Mouse (Mus musculus) adrenal gland, postnatal 4 days (tissue): ENCODE results near the gene Irf9. TPM values are rescaled to one million over a fixed set of nuclear protein-coding genes. Genes with fewer than 3 reads are reported as not detected.

Experiments used
- DNase-seq, 2 experiments: peaks; one replicate each; pipeline ENCODE4 v3.0.0; 2021 to 2022; ENCODE audit warnings: low spot score in 2 of 2, mixed read lengths in 2 of 2
- total RNA-seq, 2 experiments: library from RNA; stranded (reverse); gene quantifications; 2 replicates each; pipeline ENCODE4 v1.2.3; 2021

Gene Irf9
- total RNA-seq, 2 experiments from 2014 or later = 19.1 to 19.9 TPM

GRCm38 (mm10) chr14:55605743-55606459 lies 2.5 kb downstream of the Irf9 start:
- DNase-seq = no peak

- DNase-seq = no peak
Measured at GRCm38 (mm10) chr14:55608339-55608738, 5.0 kb downstream of the Irf9 start.

GRCm38 (mm10) chr14:55613346-55613745 lies 10.0 kb downstream of the Irf9 start:
- DNase-seq = no peak

DNA sequence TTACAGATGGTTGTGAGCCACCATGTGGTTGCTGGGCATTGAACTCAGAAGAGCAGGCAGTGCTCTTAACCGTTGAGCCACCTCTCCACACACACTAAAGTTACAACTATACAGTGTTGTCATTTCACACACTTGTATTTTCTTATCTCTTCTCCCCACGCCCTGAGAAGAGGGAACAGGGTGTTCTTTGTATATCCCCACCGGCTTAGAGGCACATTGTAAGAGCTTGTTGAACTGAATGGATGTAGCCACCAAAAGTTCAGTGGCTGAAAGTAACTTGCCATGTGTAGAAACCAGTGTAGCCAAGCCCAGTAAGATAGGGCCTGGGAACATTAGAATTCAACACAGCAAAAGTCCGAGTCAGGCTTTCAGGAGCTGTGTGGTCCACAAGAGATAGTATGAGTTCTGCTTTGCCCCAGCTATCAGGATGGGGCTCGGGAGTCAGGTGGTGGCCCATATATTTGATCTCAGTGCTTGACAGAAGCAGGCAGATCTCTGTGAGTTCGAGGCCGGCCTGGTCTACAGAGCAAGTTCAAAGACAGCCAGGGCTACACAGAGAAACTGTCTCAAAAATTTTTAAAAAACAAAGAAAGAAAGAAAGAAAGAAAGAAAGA lies 11.3 kb downstream of the Irf9 start:
- DNase-seq = no peak

- DNase-seq = no peak
Measured at GRCm38 (mm10) chr14:55615876-55616275, 12.5 kb downstream of the Irf9 start.

DNA sequence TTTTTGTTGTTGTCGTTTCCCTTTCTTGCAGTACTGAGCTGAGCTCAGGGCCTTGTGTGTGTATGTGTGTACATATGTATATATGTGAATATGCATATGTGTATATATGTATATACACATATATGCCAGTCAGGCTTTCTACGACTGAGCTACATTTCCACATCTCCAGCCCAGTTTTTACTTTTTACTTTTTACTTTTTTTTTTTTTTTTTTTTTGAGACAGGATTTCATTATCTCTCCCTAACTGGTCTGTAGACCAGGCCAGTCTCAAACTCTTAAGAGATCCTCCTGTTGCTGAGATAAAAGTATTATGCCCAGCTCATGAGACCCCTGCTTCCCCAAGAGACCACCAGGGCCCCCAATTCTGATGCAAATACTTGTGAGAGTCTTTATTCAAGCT lies 13.5 kb downstream of the Irf9 start:
- no peak for DNase-seq

DNA sequence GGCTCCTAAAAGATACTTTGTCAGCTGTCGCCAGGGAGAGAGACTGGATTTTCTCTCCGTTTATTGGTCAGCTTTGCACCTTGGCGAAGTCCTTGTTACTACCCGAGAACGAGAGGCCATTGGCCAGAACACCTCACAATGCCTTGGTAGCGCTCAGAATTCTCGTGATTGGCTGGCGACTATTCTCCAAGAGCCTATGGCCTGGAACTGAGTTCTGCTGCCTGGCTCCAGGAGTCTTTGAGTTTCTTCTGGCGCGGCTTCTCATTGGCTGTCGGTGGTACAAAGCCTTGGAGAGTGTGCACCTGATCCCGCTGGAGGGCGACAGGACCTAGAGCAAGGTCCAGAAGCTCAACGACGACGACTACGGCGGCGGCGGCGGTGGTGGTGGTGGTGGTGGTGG lies 14.5 kb downstream of the Irf9 start, which contains the start of gene Rec8:
Rec8 (plus strand) TSS at position 216 of the 400 bp plus-strand sequence.
- no peak for DNase-seq

GRCm38 (mm10) chr14:55618486-55619195 lies 15.3 kb downstream of the Irf9 start:
- DNase-seq = no peak

GRCm38 (mm10) chr14:55628077-55628827 lies 24.9 kb downstream of the Irf9 start:
- DNase-seq = no peak

DNA sequence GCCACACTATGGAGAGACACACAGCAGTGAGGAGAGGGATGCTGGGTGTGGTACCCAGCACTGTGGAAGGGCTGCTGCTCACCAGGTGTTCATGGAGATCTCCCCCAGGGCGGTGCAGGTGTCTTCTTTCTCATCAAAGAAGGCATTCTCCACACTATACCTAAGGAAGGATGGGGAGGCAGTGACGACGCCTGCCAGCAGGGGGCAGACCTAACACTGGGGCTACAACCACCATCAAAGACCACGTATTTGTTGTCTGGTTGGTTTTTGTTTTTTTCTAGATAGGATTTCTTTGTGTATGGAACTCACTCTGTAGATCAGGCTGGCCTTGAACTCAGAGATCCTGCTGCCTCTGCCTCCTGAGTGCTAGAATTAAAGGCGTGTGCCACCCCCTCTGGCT lies 25.9 kb downstream of the Irf9 start:
- DNase-seq = no peak

- peak in 1 of 2 experiments; percentile 18 for DNase-seq
Measured at GRCm38 (mm10) chr14:55634874-55635522, 31.6 kb downstream of the Irf9 start.

DNA sequence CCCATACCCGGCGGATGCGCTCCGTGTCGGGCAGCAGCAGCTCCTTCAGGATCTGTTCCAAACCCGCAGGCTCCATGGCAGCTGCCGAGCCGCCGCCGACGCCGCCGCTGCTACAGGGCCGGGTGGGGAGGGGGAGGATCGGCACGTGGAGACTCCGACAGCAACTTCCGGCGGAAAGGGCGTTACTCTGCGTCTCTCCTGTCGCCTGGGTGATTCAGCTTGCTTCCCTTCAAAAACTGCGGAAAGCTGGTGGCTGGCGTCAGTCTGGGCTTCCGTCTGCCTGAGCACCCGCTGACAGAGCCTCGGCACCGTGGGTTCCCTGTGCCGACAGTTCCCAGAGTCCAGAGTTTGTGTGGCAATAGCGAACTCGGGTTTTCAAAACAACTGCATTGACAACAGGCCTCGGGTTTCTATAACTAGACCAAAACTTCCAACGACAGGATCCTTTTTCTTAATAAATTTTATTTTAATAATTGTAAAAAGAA lies 32.2 kb downstream of the Irf9 start, which contains the start of gene Ipo4:
Ipo4 (minus strand) TSS at position 435 of the 485 bp plus-strand sequence.
- DNase-seq = peak; percentile 62 to 80

GRCm38 (mm10) chr14:55637795-55638194 lies 34.4 kb downstream of the Irf9 start, which contains the start of gene Gm49378:
Gm49378 (minus strand) TSS chr14:55637895.
- DNase-seq = no peak

- no peak for DNase-seq
Measured at GRCm38 (mm10) chr14:55640816-55641215, 37.4 kb downstream of the Irf9 start.

- DNase-seq = no peak
Measured at GRCm38 (mm10) chr14:55641291-55641690, 37.9 kb downstream of the Irf9 start.

GRCm38 (mm10) chr14:55642679-55643059 lies 39.3 kb downstream of the Irf9 start:
- DNase-seq = no peak

GRCm38 (mm10) chr14:55643060-55643907 lies 39.9 kb downstream of the Irf9 start, which contains the start of gene Tm9sf1:
Tm9sf1 (minus strand) TSS chr14:55643806.
- peak; percentile 73 to 83 for DNase-seq

DNA sequence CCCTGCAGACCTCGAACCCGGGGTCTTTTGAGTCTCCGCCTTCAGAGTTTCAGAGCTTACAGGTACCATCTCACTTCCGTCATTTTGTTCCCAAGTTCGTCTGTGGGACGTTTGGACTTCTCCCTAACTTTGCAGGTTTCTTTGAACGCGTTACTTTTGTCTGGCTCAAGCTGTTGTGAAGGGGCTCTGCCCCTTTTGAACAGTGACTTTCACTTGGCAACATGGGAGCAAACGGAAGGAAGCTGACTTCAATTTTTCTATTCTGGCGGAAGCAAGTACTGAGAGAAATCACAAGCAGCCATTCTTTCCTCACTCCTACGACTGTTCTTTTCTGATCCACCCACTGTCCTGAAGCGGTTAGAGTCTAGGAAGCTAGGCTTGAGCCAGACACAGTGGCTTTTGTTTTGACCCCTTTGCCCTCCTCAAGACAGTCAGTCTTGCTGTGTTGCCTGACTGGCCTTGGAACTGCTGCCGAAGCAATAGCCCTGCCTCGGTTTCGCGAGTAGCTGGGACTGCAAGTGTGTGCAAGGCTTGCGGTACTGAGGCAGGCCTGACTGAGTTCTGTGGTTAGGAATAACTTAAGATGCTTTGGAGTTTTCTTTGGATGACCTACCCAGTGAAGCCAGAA lies 41.0 kb downstream of the Irf9 start:
- DNase-seq = no peak

DNA sequence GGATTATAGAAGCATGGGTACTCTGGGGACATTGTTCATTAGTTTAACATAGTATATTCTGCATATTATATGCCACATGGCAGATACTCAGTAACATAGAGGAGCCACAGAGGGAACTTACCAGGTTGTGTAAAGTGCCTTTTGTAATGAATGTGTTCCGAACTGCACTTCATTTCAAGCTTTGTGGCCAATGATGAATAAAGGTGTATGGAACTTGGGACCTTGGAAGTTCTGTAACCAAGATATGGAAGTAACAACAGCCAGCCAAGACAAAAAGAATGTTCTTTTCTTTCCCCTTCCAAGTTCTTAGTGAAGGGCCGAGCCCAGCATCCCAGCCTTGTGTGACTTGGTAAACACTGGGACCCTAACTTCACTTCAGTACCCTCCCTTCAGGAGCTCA lies 46.5 kb downstream of the Irf9 start, which contains the start of gene Tssk4:
Tssk4 (plus strand) TSS at position 301 of the 400 bp plus-strand sequence.
- no peak for DNase-seq
